Mouse (Mus musculus): ENCODE results near the gene Shmt1. TPM values are rescaled to one million over a fixed set of nuclear protein-coding genes. Genes with fewer than 3 reads are reported as not detected.

Gene Shmt1
- polyA plus RNA-seq, 1 experiment: 2.0 TPM

DNA sequence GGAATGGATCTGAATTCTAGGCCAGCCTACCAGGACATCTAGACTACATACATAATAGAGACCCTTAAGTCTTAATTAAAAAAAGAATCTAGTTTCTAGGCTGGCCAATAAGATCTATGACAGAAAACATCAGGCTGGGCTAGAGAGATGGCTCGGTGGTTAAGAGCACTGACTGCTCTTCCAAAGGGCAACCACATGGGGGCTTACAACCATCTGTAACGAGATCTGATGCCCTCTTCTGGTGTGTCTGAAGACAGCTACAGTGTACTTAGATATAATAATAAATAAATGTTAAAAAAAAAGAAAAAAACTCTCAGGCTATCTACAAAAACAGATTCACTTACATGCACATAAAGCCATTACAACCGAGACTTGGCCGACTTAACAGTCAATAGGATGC is 11.5 kb downstream of the Shmt1 start:
- no peak for DNase-seq (ENCODE audit: extremely low spot score in 1 of 2, low spot score in 1 of 2)

DNA sequence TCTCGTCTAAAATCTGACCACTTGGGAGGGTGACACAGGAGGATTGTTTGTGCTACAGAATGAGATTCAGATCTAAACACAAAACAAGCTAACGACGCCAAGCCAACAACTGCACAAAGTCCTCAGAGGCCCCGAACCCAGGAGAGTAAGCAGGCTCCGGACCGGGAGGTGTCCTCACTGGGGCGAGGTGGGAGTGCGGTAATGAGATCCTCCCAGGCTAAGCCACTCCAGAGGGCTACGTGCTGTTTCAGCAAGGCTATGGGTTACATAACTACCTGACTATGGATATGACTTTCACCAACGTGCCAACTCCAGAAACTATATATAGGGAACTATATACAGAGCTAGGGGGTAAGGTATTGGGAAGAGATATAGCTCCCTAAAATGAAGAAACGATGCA is 15.2 kb downstream of the Shmt1 start:
- no peak for DNase-seq (ENCODE audit: extremely low spot score in 1 of 2, low spot score in 1 of 2)

DNA sequence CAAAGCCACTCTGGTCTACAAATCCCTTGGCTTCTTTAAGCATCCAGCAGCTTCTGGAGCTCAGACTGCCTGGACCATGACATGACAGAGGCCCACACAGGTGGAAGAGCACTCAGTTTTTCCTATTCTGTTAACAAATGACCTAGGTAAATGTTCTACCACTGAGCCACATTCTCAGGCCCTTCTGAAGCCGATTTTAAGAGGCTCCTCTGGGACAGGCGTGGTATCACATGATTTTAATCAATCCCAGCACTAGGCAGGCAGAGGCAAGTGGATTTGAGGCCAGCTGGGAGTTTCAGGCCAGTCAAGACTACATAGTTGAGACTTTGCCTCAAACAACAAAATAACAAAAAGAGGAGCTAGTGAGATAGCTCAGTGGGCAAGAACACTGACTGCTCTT is 21.0 kb downstream of the Shmt1 start:
- DNase-seq (ENCODE audit: extremely low spot score in 1 of 2, low spot score in 1 of 2): no peak

DNA sequence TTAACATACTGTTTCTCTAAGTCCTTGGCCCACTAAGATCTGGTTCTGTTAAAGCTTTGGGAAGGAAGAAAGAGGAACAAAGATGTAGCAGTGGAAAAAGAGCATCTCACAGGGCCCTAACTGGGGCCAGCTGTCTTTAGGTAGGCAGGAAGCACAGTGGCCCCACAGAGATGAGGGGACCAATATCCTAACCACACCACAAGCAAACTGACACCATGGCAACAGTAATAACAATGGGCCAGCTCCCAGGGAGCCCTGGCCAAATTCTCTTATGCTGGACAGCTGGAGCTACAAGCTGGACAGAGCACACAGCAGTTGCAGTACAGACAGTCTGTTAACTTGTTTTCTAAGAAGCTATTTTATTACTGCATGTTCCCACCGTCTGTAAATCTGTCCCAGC is 23.9 kb downstream of the Shmt1 start:
- DNase-seq (ENCODE audit: extremely low spot score in 1 of 2, low spot score in 1 of 2): no peak

DNA sequence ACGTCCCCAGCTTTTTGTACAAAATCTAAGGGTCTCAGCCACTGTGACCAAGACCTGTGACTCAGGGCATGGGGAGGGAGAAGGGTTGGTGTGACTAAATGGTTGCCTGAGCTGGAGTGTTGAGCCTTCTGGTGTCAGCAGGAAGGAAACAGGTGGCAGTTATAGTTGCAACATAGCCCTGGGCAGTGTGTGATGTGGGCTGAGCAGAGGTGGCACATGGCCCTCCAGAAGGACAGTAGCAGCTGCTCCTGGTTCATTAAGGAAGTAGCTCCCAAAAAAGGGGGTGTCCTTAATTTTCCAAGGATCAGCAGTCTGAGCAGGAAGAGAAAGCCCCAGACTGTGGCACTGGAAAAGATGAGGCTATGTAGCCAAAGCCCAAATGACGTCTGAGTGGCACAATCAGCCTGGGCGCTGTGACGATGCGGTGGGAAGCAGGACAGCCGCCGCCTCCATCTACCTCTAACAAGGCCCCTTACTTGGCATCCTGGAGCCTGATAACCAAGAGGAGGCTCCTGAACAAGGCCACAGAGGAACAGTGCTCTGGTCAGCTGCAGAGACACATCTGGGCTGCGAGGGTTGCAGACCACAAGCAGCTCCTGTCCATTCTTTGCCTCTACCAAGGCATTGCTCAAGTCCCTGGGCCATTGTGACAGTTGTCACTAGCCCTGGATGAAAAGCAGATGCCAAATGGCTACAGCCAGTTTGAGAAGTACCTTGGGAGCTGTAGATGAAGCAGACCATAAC is 27.2 kb downstream of the Shmt1 start:
- no peak for DNase-seq (ENCODE audit: extremely low spot score in 1 of 2, low spot score in 1 of 2)

DNA sequence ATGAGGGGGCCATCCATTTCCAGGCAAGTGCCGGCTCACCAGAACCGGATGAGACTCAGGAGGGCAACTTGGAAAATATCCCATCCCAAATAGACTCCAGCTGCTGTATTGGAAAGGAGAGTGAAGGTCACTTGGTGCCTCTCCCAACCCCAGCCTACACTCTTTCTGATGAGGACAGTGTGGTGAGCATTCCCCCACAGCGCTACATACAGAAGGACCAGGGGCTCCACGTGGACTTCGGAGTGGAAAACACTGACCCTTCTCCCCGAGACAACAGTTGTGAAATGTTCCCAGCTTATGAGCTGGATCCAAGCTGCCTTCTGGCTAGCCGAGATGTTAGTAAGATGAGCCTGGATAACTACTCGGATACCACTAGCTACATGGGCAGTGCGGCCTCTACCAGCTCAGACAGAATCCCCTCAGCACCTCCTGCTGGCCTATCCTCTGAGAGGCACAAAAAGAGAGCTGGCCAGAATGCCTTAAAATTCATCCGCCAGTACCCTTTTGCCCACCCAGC is 31.8 kb downstream of the Shmt1 start:
- DNase-seq (ENCODE audit: extremely low spot score in 1 of 2, low spot score in 1 of 2): no peak

DNA sequence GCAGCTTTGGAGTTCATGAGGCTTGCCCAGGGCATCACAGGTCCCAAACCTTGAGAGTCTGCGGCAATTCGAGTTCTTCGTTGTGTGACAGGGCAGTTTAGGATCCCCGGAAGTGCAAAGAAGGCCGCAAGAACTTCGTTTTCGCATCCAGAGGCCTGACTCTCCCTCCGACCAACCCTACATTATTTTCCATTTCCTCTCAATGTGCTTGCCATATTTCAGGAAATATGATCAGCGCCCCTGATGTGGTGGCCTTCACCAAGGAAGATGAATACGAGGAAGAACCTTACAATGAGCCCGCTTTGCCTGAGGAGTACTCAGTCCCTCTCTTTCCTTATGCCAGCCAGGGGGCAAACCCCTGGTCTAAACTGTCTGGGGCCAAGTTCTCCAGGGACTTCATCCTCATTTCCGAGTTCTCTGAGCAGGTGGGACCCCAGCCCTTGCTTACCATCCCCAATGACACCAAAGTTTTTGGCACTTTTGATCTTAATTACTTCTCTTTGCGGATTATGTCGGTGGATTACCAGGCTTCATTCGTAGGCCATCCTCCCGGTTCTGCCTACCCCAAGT is 33.6 kb downstream of the Shmt1 start:
- DNase-seq (ENCODE audit: extremely low spot score in 1 of 2, low spot score in 1 of 2): no peak

DNA sequence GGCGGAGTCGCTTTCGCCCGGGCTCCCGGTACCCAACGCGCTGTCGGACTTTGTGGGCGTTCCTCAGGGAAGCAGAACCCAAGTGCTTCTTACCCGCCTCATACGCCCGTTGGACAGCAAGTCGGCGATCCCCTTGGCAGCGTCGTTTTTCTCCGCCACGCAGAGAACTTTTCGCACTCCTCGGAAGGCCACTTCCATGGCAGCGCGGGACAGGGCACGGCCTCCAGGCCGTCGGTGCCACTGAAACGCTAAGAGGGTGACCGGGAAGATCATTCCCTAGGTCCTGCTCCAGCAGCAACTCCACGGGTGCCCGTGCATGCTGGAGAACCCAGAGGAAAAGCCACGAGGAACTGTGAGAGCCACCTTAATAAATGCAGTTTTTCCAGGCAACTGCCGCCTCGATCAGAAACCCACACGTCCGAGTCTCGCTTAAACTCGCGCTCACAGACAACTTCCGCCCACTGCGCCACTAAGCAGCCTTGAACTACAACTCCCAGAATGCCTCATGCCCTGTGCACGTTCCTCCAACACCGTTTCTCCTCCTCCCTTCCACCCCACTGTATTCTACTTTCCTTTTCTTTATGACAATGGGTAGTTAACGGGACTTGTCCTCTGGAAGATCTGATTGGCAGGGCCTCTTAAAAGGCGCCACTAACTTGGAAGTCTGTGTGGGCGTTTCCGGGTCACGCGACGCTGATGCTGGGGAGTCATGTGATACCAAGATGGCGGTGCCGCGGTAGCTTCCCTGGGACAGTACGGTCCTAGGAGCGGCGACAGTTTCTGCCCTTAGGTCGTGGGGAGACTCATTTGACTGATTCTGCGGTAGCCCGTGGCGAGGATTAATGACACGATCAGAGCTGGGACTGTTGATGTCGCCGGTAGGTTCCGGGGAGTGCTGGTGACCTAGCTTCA is 34.4 kb downstream of the Shmt1 start, which contains the start of the genes Top3a and Smcr8:
Gene Top3a (minus strand): TSS at position 537 of the 912 bp plus-strand sequence.
Gene Smcr8 (plus strand): TSS at position 696 of the 912 bp plus-strand sequence.
- DNase-seq (ENCODE audit: extremely low spot score in 1 of 2, low spot score in 1 of 2): peak; percentile 87 to 88

DNA sequence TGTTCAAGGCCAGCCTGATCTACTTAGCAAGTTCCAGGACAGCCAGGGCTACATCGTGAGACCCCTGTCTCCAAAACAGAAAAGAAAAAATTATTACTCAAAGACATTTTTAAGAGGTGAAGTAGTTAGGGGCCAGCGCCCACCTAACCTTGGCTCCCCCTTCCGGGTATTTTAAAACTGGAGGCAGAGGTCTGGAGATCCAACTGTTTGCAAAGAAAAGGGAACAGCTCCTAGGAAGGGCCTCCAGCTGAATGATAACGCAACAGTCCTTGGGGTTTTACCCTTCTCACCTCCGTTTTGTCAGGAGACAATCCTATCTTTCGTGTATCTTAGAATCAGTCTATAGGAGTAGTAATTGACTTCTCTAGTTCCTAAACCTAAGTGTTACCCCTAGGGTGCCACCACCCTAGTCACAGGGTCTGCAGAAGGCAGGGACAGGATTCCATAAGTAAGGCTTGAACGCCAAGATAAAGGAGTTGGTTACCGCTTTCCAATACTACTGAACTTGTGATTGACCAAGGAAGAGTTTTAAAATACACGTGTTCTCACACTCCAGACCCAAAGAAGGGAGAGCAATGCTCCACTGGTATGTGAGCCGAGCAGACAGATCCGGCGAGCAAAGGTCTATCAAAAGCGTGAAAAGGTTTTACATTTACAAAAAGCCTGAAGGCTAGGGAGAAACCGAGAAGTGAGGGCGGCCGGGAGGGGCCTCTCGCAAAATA is 35.2 kb downstream of the Shmt1 start:
- no peak for DNase-seq (ENCODE audit: extremely low spot score in 1 of 2, low spot score in 1 of 2)

DNA sequence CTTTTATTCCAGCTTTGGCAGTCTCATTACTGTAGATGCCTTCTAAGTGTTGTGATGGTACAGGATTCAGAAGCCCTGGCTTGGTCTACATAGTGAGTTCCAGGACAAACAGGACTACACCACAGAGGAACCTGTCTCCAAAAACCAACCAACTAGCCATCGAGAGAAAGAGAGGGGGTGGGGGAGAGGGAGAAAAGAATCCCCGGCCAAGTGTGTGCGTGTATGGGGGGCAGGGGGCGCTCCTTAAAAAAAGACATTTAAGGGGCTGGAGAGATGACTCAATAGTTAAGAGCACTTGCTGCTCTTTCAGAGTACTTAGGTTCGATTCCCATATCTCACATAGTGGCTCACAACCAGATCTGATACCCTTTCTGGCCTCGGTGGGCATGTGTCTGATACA is 35.9 kb downstream of the Shmt1 start:
- no peak for DNase-seq (ENCODE audit: extremely low spot score in 1 of 2, low spot score in 1 of 2)

DNA sequence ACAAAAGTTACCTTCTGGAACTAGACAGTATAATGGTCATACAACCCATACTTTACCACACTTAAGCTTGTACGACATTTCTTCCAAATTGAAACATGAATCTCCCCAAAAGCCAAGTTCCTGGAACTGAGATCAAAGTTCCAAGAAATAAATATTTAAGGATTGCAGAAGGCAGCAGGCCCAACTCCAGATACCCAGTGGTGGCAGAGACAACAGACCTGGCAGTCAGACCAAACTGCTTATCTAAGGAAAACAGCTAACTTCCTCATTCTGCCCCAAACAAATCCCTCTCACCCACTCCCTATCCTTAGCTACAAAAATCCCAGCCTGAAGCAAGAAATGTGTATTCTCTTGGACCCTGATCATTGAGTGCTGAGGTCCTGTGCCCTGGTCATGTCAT is 36.7 kb downstream of the Shmt1 start:
- no peak for DNase-seq (ENCODE audit: extremely low spot score in 1 of 2, low spot score in 1 of 2)

DNA sequence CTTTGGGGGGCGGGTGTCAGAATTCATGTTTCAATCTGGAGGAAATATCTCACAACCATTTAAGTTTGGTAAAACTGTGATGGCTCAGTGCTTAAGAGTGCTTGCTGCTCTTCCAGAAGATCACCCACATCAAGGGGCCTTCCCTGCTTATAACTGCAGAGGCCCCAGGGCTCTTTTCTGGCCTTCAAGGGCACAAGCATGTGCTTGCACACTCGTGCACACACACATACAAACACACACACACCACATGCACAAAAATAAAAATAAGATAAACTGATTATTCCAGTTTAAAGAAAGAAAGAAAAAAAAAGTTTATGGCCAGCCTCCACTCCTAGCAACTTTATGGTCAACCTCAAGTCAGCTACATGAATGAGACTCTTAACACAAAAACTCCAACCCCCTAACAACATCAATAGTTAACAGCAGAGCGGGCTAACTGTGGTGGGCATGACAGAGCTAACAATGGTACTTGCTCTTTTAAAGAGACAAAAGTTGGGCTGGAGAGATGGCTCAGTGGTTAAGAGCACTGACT is 37.3 kb downstream of the Shmt1 start:
- DNase-seq (ENCODE audit: extremely low spot score in 1 of 2, low spot score in 1 of 2): no peak

DNA sequence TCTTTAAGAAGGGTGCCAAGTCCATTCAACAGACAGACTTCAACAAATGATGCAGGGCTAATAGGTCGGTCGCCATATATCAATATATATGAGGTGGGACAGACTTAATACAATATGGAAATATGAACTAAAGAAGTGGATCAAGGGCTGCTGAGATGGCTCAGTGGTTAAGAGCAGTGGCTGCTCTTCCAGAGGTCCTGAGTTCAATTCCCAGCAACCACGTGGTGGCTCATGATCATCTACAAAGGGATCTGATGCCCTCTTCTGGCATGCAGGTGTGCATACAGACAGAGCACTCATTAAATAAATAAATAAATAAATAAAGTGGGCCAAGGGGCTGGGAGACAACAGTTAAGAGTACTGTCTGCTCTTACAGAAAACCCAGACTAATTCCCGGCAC is 39.4 kb downstream of the Shmt1 start:
- DNase-seq (ENCODE audit: extremely low spot score in 1 of 2, low spot score in 1 of 2): no peak

DNA sequence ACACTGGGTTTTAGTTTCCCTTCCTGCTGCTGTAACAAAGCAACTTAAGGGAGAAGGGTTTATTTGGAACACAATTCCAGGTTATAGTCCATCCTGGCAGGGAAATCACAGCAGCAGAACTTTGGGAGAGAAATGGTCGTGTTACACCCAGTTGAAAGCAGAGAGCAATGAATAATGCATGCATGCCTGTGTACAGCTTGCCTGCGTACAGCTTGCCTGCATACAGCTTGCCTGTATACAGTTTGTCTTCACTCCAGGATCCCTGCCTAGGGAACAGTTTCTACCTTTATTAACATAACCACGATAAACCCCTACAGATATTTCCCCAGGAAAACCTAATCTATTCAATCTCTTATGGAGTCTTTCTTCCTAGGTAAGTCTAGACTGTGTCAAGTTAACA is 40.7 kb downstream of the Shmt1 start:
- no peak for DNase-seq (ENCODE audit: extremely low spot score in 1 of 2, low spot score in 1 of 2)

DNA sequence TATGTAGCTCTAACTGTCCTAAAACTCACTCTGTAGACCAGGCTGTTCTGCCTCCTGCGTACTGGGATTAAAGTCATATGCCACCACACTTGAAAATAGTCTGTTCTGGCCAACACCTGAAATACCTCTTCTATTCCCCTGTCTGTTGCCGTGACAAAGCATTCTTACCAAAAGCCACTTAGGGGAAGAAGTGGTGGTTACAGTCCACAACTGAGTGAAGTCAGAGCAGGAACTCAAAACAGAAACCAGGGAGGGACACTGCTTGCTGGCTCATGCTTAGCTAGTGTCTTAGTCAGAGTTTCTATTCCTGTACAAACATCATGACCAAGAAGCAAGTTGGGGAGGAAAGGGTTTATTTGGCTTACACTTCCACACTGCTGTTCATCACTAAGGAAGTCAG is 42.2 kb downstream of the Shmt1 start:
- DNase-seq (ENCODE audit: extremely low spot score in 1 of 2, low spot score in 1 of 2): no peak

DNA sequence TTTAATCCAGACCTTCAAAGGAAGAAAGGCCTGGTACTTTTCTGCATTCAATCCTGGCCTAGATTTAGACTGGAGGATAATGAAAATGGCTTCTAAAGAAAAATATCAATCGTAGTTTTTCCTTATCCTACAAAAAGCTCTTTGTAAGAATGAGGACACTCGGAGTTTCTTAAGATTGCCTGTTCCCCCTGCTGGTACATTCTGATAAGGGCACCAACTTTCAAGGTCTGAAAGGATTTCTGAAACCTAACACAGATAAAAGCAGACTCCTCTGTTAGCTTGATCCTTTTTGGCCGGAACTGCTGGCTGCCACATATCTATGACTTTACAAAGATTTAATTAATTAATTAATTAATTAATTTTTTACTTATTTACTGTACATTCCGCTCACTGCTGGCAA is 44.5 kb downstream of the Shmt1 start:
- no peak for DNase-seq (ENCODE audit: extremely low spot score in 1 of 2, low spot score in 1 of 2)

DNA sequence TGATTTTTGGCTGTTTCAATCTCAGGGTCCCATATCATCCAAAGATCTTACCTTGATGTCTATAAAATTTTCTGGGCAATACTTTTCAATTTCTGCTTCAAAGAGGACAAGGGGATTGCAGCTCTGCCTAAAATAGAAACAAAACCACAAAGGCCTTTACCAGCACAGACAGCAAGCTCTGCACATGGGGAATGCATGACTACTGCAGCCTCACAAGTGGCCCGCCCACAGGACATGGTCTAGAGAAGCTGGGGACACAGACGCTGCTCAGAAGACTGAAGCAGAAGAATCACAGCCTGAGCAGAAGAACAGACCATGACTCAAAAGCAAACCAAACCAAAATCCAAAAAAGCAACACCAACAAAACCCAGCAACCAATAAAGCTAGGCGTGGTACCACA is 49.8 kb downstream of the Shmt1 start:
- no peak for DNase-seq (ENCODE audit: extremely low spot score in 1 of 2, low spot score in 1 of 2)

DNA sequence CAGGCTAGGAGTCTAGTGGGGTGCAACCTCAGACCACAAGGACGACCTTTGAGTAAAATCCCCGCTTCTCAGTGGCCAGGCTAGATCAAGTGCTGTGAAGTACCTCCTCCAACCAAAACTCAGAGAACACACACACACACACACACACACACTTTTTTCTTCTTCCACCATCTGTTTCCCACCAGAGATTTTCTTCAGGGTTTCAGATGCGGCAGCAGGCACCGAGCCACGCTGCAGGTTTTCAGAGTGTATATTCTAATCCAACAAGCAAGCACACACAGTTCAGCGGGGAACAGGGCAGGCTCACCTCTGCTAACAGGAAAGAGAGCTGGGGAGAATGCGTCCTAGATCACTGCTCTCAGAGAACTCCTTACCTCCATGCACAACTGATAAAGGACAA is 55.9 kb downstream of the Shmt1 start:
- peak in 1 of 2 experiments; percentile 27 for DNase-seq (ENCODE audit: extremely low spot score in 1 of 2, low spot score in 1 of 2)

DNA sequence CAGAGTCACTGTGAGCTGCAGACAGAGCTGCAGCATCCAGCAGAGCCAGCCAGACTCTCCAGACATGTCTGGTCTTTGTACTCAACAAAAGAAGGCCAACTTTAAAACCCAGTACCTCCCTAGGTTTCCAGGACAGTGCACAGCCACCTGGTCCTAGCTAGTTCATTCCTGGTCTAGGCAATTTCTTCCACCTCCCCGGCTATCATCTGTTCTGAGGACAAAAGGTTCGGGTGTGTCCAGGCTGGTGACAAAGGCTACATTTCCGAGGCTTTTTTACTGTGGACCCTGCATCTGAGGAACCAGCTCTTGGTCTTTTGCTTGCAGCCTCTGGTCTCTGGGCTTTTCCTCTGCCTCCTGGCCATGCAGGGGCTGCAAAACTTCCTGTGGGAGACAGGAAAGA is 71.2 kb downstream of the Shmt1 start:
- no peak for DNase-seq (ENCODE audit: extremely low spot score in 1 of 2, low spot score in 1 of 2)

Measured in frontal cortex, adult 2 months (tissue).